Mouse (Mus musculus) Patski (cell line): ENCODE data around the gene Olfr923. TPM values are rescaled to one million over a fixed set of nuclear protein-coding genes. Genes with fewer than 3 reads are reported as not detected.
"Not testable (repeated sequence)": the region's sequence is repeated elsewhere in the genome, so short reads cannot be mapped to it uniquely, and the experiment has no call there.

Experiments
- ATAC-seq: fragments of 100-300 bp; one replicate; pipeline ENCODE4 v1.8.0; 2021
- CTCF ChIA-PET: fragments of 350-600 bp; sonication (Branson Sonifier 250); formaldehyde crosslinking; loops from one replicate; lab custom pipeline; 2022; ENCODE audit warnings: inconsistent platforms; lab: Charles Lee
- POLR2A ChIA-PET: fragments of 350-600 bp; sonication (Branson Sonifier 250); formaldehyde crosslinking; loops from one replicate; lab custom pipeline; 2022; ENCODE audit warnings: antibody characterized with exemption, inconsistent platforms; lab: Charles Lee
- DNase-seq: peaks from one replicate; pipeline ENCODE4 v3.0.0-alpha.2; 2011; ENCODE audit warnings: low read depth, low spot score
- H3K27me3 ChIP-seq: fragments of 371-371 bp; one replicate; pipeline ENCODE4 v1.5.1; 2021
- CTCF ChIP-seq: fragments of 100-300 bp; IDR thresholded peaks from one replicate; pipeline ENCODE4 v1.5.1; 2021
- in situ Hi-C: fragments of 300-500 bp; cut with MboI; formaldehyde crosslinking; loops from 3 replicates; pipeline ENCODE4 v1.11.1; 2018; ENCODE audit warnings: low pct_unique_long_range_greater_than_20kb, mixed read lengths
- polyA plus RNA-seq: library from polyadenylated mRNA; unstranded; gene quantifications from one replicate; pipeline ENCODE4 v1.2.3, GENCODE M21; 2021

The Olfr923 gene
- not detected for polyA plus RNA-seq

DNA sequence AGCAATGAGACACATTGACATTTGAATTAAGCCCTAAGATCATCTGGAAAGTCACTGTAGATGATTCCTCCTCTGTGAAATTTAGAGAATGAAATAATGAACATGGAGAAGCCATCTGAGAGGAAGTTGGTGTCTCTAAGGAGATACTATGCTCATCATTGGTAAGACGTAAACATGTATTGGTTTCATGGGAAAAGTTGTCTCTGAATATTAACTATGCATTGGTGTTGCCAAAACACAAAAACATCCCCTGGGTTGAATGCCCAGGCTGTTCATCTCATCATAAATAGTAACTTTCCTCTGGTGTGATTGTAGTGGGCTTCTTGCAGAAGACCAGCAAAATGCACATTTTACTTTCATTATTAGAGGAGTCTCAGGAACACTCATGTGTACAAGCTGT, at the start of gene Olfr923:
Gene Olfr923, plus strand, starts transcription at position 301 of the 400 bp plus-strand sequence.
- peaks cover 18% of the 10 kb centered on the region for H3K27me3 ChIP-seq
- DNase-seq (no peak), ATAC-seq (no peak)
- CTCF ChIA-PET: no interaction called here
- TF ChIP-seq CTCF: no peak
- in situ Hi-C loops: no loop called here
- POLR2A ChIA-PET: no interaction called here

DNA sequence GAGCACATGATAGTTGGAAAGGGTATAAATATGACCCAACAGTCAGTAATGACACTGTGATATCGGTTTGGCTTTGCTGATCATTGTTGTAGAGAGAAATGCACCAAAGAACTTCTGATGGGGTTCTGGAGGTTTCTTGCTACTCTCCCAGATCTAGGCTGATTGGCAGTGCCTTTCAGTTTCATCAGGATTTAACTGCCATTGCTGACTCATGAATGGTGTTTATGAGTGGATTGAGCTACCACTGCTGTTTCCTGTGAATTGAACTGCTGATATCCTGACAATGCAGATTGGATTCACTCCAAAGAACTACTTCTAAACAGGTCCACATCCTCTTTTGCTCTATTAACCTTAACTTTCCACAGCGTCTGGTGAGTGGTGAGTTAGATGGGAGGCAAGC, 33.7 kb upstream of the Olfr923 start:
- in situ Hi-C loops: no loop called here
- POLR2A ChIA-PET: no interaction called here
- TF ChIP-seq CTCF: no peak
- CTCF ChIA-PET: no interaction called here
- H3K27me3 ChIP-seq: no peaks in the 10 kb centered on the region
- no peak for DNase-seq
- ATAC-seq: no peak

DNA sequence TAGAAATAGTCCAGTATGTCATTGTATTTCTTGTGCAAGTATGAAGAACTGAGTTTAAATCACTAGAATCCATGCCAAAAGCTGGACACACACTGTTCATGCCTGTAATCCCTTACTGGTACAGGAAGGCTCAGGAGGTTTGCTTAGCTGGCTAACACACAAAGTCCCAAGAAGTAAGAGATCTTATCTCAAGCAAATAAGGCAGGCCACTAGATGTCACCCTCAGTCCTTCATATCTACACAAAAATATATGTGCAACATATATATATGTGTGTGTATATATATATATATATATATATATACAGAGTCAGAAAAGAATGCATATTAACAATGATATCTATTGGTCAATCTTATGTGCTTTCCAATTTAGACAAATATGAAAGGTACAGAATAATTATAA, 20.6 kb upstream of the Olfr923 start:
- ATAC-seq (no peak), DNase-seq (no peak)
- CTCF ChIA-PET: no interaction called here
- TF ChIP-seq CTCF: no peak
- in situ Hi-C loops: no loop called here
- POLR2A ChIA-PET: no interaction called here
- H3K27me3 ChIP-seq: no peaks in the 10 kb centered on the region

DNA sequence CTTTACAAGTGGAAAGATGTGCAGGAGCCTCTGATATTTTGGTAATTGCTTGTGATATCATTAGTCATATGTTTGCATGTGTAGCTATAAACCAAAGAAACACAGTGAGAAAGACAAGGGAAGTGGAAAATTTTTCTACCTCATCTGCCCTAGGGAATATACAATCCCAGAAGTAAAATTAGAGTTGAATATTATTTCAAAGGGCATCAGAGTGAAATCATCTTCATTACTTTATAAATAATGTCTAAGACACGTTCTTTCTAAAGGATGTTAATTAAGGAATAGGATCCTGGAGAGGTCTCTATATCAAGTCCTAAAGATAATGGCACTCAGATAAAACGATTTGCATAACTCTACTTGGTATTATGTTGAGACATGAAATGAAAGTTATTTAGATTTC, 12.0 kb upstream of the Olfr923 start, which contains the start of gene Olfr922:
Gene Olfr922, plus strand, starts transcription at position 301 of the 400 bp plus-strand sequence.
- CTCF ChIA-PET: no interaction called here
- DNase-seq (no peak), ATAC-seq (no peak)
- in situ Hi-C loops: no loop called here
- H3K27me3 ChIP-seq: no peaks in the 10 kb centered on the region
- TF ChIP-seq CTCF: no peak
- POLR2A ChIA-PET: no interaction called here

DNA sequence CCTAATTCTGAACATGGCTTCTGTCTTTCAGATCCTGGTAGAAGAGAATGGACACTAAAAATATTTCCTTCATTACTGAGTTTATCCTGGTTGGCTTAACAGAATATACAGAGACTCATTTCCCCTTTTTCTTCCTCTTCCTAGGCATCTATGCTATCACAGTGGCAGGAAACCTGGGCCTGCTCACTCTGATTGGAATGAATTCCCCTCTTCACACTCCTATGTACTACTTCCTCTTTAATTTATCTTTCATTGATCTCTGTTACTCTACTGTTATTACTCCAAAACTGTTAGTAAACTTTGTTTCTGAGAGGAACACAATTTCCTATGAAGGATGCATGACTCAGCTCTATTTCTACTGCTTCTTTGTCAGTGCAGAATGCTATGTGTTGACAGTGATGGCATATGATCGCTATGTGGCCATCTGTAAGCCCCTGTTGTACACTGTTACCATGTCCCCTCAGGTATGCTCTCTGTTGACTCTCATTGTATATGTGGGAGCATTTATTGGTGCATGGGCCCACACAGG, 10.8 kb upstream of the Olfr923 start:
- POLR2A ChIA-PET: no interaction called here
- no peak for DNase-seq
- in situ Hi-C loops: no loop called here
- CTCF ChIA-PET: no interaction called here
- H3K27me3 ChIP-seq: no peaks in the 10 kb centered on the region
- ATAC-seq: no peak
- TF ChIP-seq CTCF: no peak

DNA sequence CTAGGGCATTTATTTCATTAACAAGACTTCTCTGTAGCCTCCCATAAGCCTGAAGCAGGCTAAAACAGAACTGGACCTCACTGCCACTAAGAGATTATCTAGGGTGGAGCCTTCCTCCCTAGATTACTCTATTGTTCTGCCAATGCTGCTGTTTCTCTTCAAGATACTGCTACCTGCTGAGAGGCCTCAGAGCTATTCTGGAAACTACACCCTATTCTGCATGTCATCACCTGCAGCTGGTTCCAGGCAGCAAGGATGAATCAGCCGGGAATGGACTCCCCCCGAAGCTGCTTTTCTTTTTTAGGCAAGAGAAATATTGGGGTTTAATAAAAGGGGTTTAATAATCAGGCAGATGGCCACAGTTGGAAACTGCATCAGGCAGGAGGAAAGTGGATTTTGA, 6.7 kb downstream of the Olfr923 start:
- no peak for DNase-seq
- TF ChIP-seq CTCF: no peak
- ChIA-PET CTCF (no interaction called here), POLR2A (no interaction called here)
- H3K27me3 ChIP-seq: peaks cover 7% of the 10 kb centered on the region
- in situ Hi-C loops: no loop called here
- ATAC-seq: no peak

DNA sequence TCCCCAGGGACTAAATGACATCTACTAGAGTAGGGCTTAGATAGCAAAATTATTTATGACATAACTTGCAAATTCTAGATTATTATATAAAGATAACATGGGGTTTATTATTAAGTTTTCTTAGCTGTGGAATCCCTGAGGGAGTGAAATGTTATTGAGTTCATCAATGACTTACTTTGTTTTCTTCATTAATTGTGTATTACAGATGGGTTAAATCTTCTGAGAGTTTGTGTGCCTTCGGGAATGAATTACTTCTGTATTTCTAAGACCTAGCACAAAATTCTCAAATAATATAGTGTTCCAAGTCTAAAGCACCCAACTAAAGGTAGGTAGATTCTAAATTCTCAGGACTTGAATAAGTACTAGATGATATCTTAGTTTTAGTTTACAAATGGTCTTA, 17.8 kb downstream of the Olfr923 start, which contains the start of gene Olfr924:
Gene Olfr924, plus strand, starts transcription at position 301 of the 400 bp plus-strand sequence.
- H3K27me3 ChIP-seq: no peaks in the 10 kb centered on the region
- in situ Hi-C loops: no loop called here
- DNase-seq: no peak
- ATAC-seq: no peak
- ChIA-PET CTCF (no interaction called here), POLR2A (no interaction called here)
- no peak for TF ChIP-seq CTCF

DNA sequence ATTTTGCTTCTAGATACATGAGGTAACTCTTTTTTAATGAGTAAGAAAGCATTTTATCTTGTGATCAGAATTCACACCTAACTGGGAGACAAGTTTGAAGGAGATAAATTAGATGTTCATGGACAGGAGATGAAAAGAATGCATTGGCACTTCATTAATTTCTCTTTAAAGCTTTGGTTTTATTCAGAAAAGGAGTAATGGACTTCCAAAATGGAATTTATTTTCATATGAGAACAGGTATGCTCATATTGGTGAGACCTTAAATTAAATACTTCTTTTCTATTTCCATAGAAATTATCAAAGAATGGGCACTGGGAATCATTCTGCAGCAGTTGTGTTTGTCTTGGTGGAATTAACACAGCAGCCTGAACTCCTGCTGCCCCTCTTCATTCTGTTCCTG, 28.4 kb downstream of the Olfr923 start, which contains the start of gene Olfr26:
Gene Olfr26, plus strand, starts transcription at position 301 of the 400 bp plus-strand sequence.
- no peaks in the 10 kb centered on the region for H3K27me3 ChIP-seq
- ChIA-PET CTCF (no interaction called here), POLR2A (no interaction called here)
- in situ Hi-C loops: no loop called here
- DNase-seq: no peak
- TF ChIP-seq CTCF: no peak
- no peak for ATAC-seq

DNA sequence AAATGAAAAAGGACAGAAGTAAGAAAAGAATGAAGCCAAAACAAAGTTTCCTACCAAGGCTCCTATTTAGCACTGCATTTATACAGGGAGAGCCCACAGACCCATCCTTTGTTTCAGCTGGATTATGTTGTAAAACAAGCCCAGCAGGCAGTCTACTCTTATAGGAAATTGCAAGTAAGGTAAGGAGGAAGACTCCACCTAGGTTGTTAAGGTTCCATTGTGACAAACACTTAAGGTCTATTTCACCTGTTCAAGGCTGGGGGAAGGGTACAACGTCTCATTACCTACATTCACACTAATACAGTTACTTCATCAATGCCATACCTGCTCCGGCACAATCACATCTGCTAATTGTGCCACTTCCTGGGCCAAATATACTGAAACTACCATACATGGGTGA, 48.5 kb downstream of the Olfr923 start:
- CTCF ChIA-PET, DNase-seq, in situ Hi-C loops, POLR2A ChIA-PET, ATAC-seq, H3K27me3 ChIP-seq: not testable (repeated sequence)

DNA sequence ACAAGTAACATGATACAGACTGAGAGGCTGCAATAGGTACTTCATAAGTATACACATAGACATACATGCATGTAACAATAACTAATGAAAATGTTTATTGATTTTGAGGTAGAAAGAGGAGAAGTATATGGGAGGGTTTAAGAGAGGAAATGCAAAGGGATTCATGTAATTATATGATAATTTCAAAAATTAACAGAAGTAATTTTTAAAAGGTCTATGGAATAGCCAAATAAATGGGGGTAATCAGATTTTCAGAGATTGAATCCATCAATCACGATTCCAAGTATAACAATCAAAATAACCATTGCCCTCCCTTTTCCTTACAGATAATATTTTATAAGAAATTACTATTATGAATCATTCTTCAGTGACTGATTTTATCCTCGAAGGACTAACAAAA, 50.5 kb downstream of the Olfr923 start, which contains the start of gene Olfr926:
Gene Olfr926, plus strand, starts transcription at position 301 of the 400 bp plus-strand sequence.
- CTCF ChIA-PET: no interaction called here
- H3K27me3 ChIP-seq: no peaks in the 10 kb centered on the region
- ATAC-seq (no peak), DNase-seq (no peak)
- TF ChIP-seq CTCF: no peak
- in situ Hi-C loops: no loop called here
- POLR2A ChIA-PET: no interaction called here

Other genes with a start within 250 kb of the Olfr923 start
- not detected for gene Olfr912, start 246.4 kb upstream of the Olfr923 start, polyA plus RNA-seq
- not detected for gene Olfr913, start 233.8 kb upstream of the Olfr923 start, polyA plus RNA-seq
- gene Olfr914, start 221.4 kb upstream of the Olfr923 start, polyA plus RNA-seq: not detected
- gene Olfr916, start 166.7 kb upstream of the Olfr923 start, polyA plus RNA-seq: not detected
- gene Olfr917, start 160.7 kb upstream of the Olfr923 start, polyA plus RNA-seq: not detected
- gene Olfr918, start 151.9 kb upstream of the Olfr923 start, polyA plus RNA-seq: not detected
- not detected for gene Olfr919, start 122.9 kb upstream of the Olfr923 start, polyA plus RNA-seq
- 61.4 TPM for gene Vwa5a, start 108.3 kb upstream of the Olfr923 start, polyA plus RNA-seq
- 0.33 TPM for gene Olfr920, start 74.2 kb upstream of the Olfr923 start, polyA plus RNA-seq
- gene Olfr921, start 53.5 kb upstream of the Olfr923 start, polyA plus RNA-seq: not detected
- gene Olfr922, start 11.9 kb upstream of the Olfr923 start, polyA plus RNA-seq: not detected
- not detected for gene Olfr924, start 17.9 kb downstream of the Olfr923 start, polyA plus RNA-seq
- gene Olfr26, start 28.5 kb downstream of the Olfr923 start, polyA plus RNA-seq: not detected
- not detected for gene Olfr926, start 50.6 kb downstream of the Olfr923 start, polyA plus RNA-seq
- gene Olfr930, start 103.3 kb downstream of the Olfr923 start, polyA plus RNA-seq: not detected
- gene Olfr933, start 145.8 kb downstream of the Olfr923 start, polyA plus RNA-seq: not detected
- not detected for gene Olfr934, start 161.8 kb downstream of the Olfr923 start, polyA plus RNA-seq
- not detected for gene Olfr935, start 173.1 kb downstream of the Olfr923 start, polyA plus RNA-seq
- gene Olfr146, start 196.8 kb downstream of the Olfr923 start, polyA plus RNA-seq: not detected
- gene Olfr937, start 238.4 kb downstream of the Olfr923 start, polyA plus RNA-seq: not detected